Mouse (Mus musculus) myocyte (in vitro differentiated cells): ENCODE measurements around the gene Apba1.

Source experiments
- CEBPB ChIP-seq: IDR thresholded peaks from 2 replicates; pipeline ENCODE4 v1.6.1; 2011; ENCODE audit warnings: mild to moderate bottlenecking, moderate library complexity; ENCODE audit not compliant: poor library complexity, insufficient read depth, severe bottlenecking
- MYOG ChIP-seq, 3 experiments: IDR thresholded peaks; one replicate each; pipeline ENCODE4 v1.6.1; 2011; ENCODE audit warnings: control low read depth in 2 of 3, low read depth in 2 of 3, mild to moderate bottlenecking in 2 of 3; ENCODE audit not compliant: insufficient read length in 2 of 3, control insufficient read depth in 1 of 3, insufficient read depth in 1 of 3
- POLR2A ChIP-seq: IDR thresholded peaks from one replicate; pipeline ENCODE4 v1.6.1; 2011; ENCODE audit warnings: low read depth, mild to moderate bottlenecking, control low read depth, moderate library complexity; ENCODE audit not compliant: insufficient read length
- POLR2AphosphoS2 ChIP-seq: IDR thresholded peaks from one replicate; pipeline ENCODE4 v1.6.1; 2011; ENCODE audit warnings: low read depth, control low read depth; ENCODE audit not compliant: insufficient read length

- no peak for TF ChIP-seq POLR2AphosphoS2
- TF ChIP-seq MYOG (IDR thresholded peaks at IDR 0.05; ENCODE audit: control insufficient read depth in 1 of 3, insufficient read depth in 1 of 3, insufficient read length in 2 of 3, low read depth in 2 of 3): no peak
- no peak for TF ChIP-seq CEBPB
- TF ChIP-seq POLR2A: no peak
Observed at GRCm38 (mm10) chr19:23984186-23984585, 225.5 kb downstream of the Apba1 start.
